Mouse (Mus musculus) spleen, adult 18-20 months (tissue): Measurements from ENCODE around the gene Cers3.

Experiments
- DNase-seq, 2 experiments: peaks; one replicate each; pipeline ENCODE4 v3.0.0; 2022; ENCODE audit warnings: mixed read lengths in 2 of 2

Cers3 gene

GRCm38 (mm10) chr7:66743377-66743781, at the start of gene Cers3:
Gene Cers3 (plus strand): TSS chr7:66743504.
- no peak for DNase-seq

GRCm38 (mm10) chr7:66694467-66694866, 48.8 kb upstream of the Cers3 start:
- no peak for DNase-seq

- no peak for DNase-seq
These were observed 40.6 kb upstream of the Cers3 start for GRCm38 (mm10) chr7:66702721-66703120.

GRCm38 (mm10) chr7:66704631-66705030, 38.7 kb upstream of the Cers3 start:
- no peak for DNase-seq

GRCm38 (mm10) chr7:66711166-66711565, 32.1 kb upstream of the Cers3 start:
- no peak for DNase-seq

GRCm38 (mm10) chr7:66724514-66724913, 18.8 kb upstream of the Cers3 start:
- DNase-seq = no peak

GRCm38 (mm10) chr7:66724954-66725353, 18.4 kb upstream of the Cers3 start:
- DNase-seq = no peak

GRCm38 (mm10) chr7:66728072-66728471, 15.2 kb upstream of the Cers3 start:
- no peak for DNase-seq

GRCm38 (mm10) chr7:66729232-66729631, 14.1 kb upstream of the Cers3 start:
- no peak for DNase-seq

GRCm38 (mm10) chr7:66733431-66733830, 9.9 kb upstream of the Cers3 start:
- DNase-seq = no peak

- DNase-seq = no peak
These were observed 9.4 kb upstream of the Cers3 start for GRCm38 (mm10) chr7:66733882-66734281.

- no peak for DNase-seq
These were observed 8.8 kb upstream of the Cers3 start for GRCm38 (mm10) chr7:66734466-66734865.

GRCm38 (mm10) chr7:66734993-66735392, 8.3 kb upstream of the Cers3 start:
- DNase-seq = no peak

GRCm38 (mm10) chr7:66737418-66737817, 5.9 kb upstream of the Cers3 start:
- no peak for DNase-seq

- DNase-seq = no peak
These were observed 2.3 kb upstream of the Cers3 start for GRCm38 (mm10) chr7:66741008-66741407.

GRCm38 (mm10) chr7:66741412-66741811, 1.9 kb upstream of the Cers3 start:
- DNase-seq = no peak

- DNase-seq = no peak
These were observed 3.7 kb downstream of the Cers3 start for GRCm38 (mm10) chr7:66746972-66747371.

GRCm38 (mm10) chr7:66749998-66750397, 6.7 kb downstream of the Cers3 start:
- no peak for DNase-seq

- no peak for DNase-seq
These were observed 10.5 kb downstream of the Cers3 start for GRCm38 (mm10) chr7:66753816-66754215.

GRCm38 (mm10) chr7:66755611-66756010, 12.3 kb downstream of the Cers3 start:
- DNase-seq = no peak

- no peak for DNase-seq
These were observed 26.6 kb downstream of the Cers3 start for GRCm38 (mm10) chr7:66769902-66770301.

- DNase-seq = no peak
These were observed 27.4 kb downstream of the Cers3 start for GRCm38 (mm10) chr7:66770706-66771105.

- DNase-seq = no peak
These were observed 27.9 kb downstream of the Cers3 start for GRCm38 (mm10) chr7:66771252-66771651.

GRCm38 (mm10) chr7:66779411-66779810, 36.1 kb downstream of the Cers3 start:
- no peak for DNase-seq
